Mouse (Mus musculus) liver, postnatal 0 days (tissue): Measurements from ENCODE around the gene Eif6. TPM values are rescaled to one million over a fixed set of nuclear protein-coding genes. Genes with fewer than 3 reads are reported as not detected.
"Not testable (repeated sequence)": the region's sequence is repeated elsewhere in the genome, so short reads cannot be mapped to it uniquely, and the experiment has no call there.

Experiments
- ATAC-seq: fragments of 200-750 bp; cut with Nextera tagmentation; 2 replicates; pipeline ENCODE4 v1.8.0; 2017; ENCODE audit warnings: mild to moderate bottlenecking, moderate library complexity
- DNase-seq: peaks from one replicate; pipeline ENCODE4 v3.0.0-alpha.2; 2016
- H3K27ac ChIP-seq: fragments of 300-500 bp; sonication (generic); 2 replicates; pipeline ENCODE4 v1.5.1; 2014; ENCODE audit warnings: antibody characterized with exemption, moderate library complexity, mild to moderate bottlenecking, low read depth
- H3K27me3 ChIP-seq: fragments of 300-500 bp; sonication (generic); 2 replicates; pipeline ENCODE4 v1.6.1; 2014; ENCODE audit warnings: low read length, control low read depth, mixed read lengths; ENCODE audit not compliant: insufficient read depth
- H3K36me3 ChIP-seq: fragments of 300-500 bp; sonication (generic); replicated peaks from 2 replicates; pipeline ENCODE4 v1.6.1; 2014; ENCODE audit warnings: mild to moderate bottlenecking, control low read depth, low read length, moderate library complexity, mixed read lengths; ENCODE audit not compliant: insufficient read depth
- H3K4me1 ChIP-seq: fragments of 300-500 bp; sonication (generic); 2 replicates; pipeline ENCODE4 v1.6.1; 2014; ENCODE audit warnings: antibody characterized with exemption, mild to moderate bottlenecking, control low read depth; ENCODE audit not compliant: insufficient read depth
- H3K4me2 ChIP-seq: fragments of 300-500 bp; sonication (generic); 2 replicates; pipeline ENCODE4 v1.6.1; 2014; ENCODE audit warnings: low read depth, mild to moderate bottlenecking, low read length, moderate library complexity, mixed read lengths
- H3K4me3 ChIP-seq: fragments of 300-500 bp; sonication (generic); 2 replicates; pipeline ENCODE4 v1.5.1; 2014; ENCODE audit warnings: low read depth, low read length
- H3K9ac ChIP-seq: fragments of 300-500 bp; sonication (generic); replicated peaks from 2 replicates; pipeline ENCODE4 v1.6.1; 2014; ENCODE audit warnings: mild to moderate bottlenecking, moderate library complexity
- H3K9me3 ChIP-seq: fragments of 300-500 bp; sonication (generic); 2 replicates; pipeline ENCODE4 v1.6.1; 2016; ENCODE audit warnings: mild to moderate bottlenecking, control low read depth, low read length, mixed read lengths
- CTCF ChIP-seq: sonication (generic); IDR thresholded peaks from 2 replicates; pipeline ENCODE4 v1.5.1; 2016; ENCODE audit warnings: antibody characterized with exemption, low read depth
- EP300 ChIP-seq: IDR thresholded peaks from 2 replicates; pipeline ENCODE4 v1.6.1; 2016; ENCODE audit warnings: antibody characterized with exemption, low read depth, mild to moderate bottlenecking
- WGBS: fragments of 180-500 bp; shearing (Covaris S2); extraction: QIAGEN DNeasy Blood & Tissue Kit; methylation state at CpG from one replicate; pipeline ENCODE4 v1.1.7; 2014; ENCODE audit not compliant: insufficient replicate concordance; 5-methylcytosine and 5-hydroxymethylcytosine counted together
- polyA plus RNA-seq: library from polyadenylated mRNA; unstranded; fragments of >200 nt; fragmentation: Nextera tagmentation; extraction: Ambion mirVana; gene quantifications from 2 replicates; pipeline ENCODE4 v1.2.1, GENCODE M21; 2015

Eif6 gene
- polyA plus RNA-seq, 1 experiment from 2014 or later = 130 TPM

GRCm38 (mm10) chr2:155849464-155849863 is 22.7 kb upstream of the Eif6 start:
- ATAC-seq (no peak), DNase-seq (no peak)
- WGBS = 47% methylated on average over 7 of the region's 7 CpGs
- no peaks in the 10 kb centered on the region for H3K9me3 ChIP-seq
- H3K36me3 ChIP-seq = peaks cover 24% of the 10 kb centered on the region
- no peaks in the 10 kb centered on the region for H3K27me3 ChIP-seq
- no peak overlapping the region for H3K27ac ChIP-seq
- no peak overlapping the region for H3K9ac ChIP-seq
- H3K4me2 ChIP-seq = no peak overlapping the region
- no peak for TF ChIP-seq CTCF
- TF ChIP-seq EP300 = no peak
- no peaks in the 10 kb centered on the region for H3K4me1 ChIP-seq
- H3K4me3 ChIP-seq = no peak overlapping the region

- TF ChIP-seq EP300 = no peak
- peak; percentile 97 for TF ChIP-seq CTCF
- peaks cover 24% of the 10 kb centered on the region for H3K36me3 ChIP-seq
Observed at GRCm38 (mm10) chr2:155848291-155848690, 21.6 kb upstream of the Eif6 start.

GRCm38 (mm10) chr2:155846930-155847329 is 20.2 kb upstream of the Eif6 start:
- no peak for ATAC-seq

More at GRCm38 (mm10) chr2:155848291-155848690, 21.6 kb upstream of the Eif6 start:
- 42% methylated on average over 6 of the region's 6 CpGs for WGBS
- H3K4me3 ChIP-seq = no peak overlapping the region
- H3K27me3 ChIP-seq = no peaks in the 10 kb centered on the region
- no peaks in the 10 kb centered on the region for H3K4me1 ChIP-seq
- peak; percentile 40; the same call in 1 of the 2 replicates for ATAC-seq
- DNase-seq = peak; percentile 82
- no peaks in the 10 kb centered on the region for H3K9me3 ChIP-seq
- H3K4me2 ChIP-seq = no peak overlapping the region
- H3K27ac ChIP-seq = no peak overlapping the region
- no peak overlapping the region for H3K9ac ChIP-seq

GRCm38 (mm10) chr2:155838961-155839360 is 12.2 kb upstream of the Eif6 start:
- Histone ChIP-seq H3K9ac (no peak overlapping the region), H3K4me1 (no peaks in the 10 kb centered on the region), H3K27me3 (no peaks in the 10 kb centered on the region), H3K4me2 (no peak overlapping the region), H3K9me3 (no peaks in the 10 kb centered on the region), H3K4me3 (no peak overlapping the region), H3K36me3 (no peaks in the 10 kb centered on the region), H3K27ac (no peak overlapping the region)
- WGBS = 73% methylated on average over 4 of the region's 4 CpGs
- no peak for DNase-seq
- TF ChIP-seq CTCF (no peak), EP300 (no peak)
- ATAC-seq = no peak

More at GRCm38 (mm10) chr2:155846930-155847329, 20.2 kb upstream of the Eif6 start:
- Histone ChIP-seq H3K27ac (no peak overlapping the region), H3K36me3 (peaks cover 24% of the 10 kb centered on the region), H3K4me3 (no peak overlapping the region), H3K4me2 (no peak overlapping the region), H3K9me3 (no peaks in the 10 kb centered on the region), H3K9ac (no peak overlapping the region), H3K27me3 (no peaks in the 10 kb centered on the region), H3K4me1 (no peaks in the 10 kb centered on the region)
- 81% methylated on average over 8 of the region's 8 CpGs for WGBS
- no peak for DNase-seq
- TF ChIP-seq EP300 = no peak
- no peak for TF ChIP-seq CTCF

DNA sequence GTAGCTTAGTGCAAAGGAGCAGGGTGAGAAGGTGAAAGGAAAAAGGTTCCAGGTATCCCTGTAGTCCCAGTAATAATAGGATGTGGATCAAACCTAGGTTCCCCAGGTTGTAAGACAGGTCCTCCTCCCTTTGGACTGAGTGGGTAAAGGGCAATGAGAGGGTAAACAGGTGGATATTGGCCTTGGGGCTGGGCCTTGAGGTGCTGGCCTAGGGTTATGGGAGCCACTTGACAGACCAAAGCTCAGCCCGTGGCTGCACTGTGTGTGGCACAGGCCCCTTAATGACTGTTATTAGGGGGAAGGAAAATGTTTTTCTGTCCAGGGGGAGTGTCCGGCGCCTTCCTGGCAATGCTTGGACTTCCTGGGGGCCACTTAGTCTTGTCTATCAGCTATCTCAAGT is 11.2 kb upstream of the Eif6 start:
- H3K9ac ChIP-seq = no peak overlapping the region
- no peaks in the 10 kb centered on the region for H3K27me3 ChIP-seq
- H3K4me3 ChIP-seq = no peak overlapping the region
- WGBS = 71% methylated on average over 3 of the region's 3 CpGs
- no peak for DNase-seq
- H3K9me3 ChIP-seq = no peaks in the 10 kb centered on the region
- no peak overlapping the region for H3K4me2 ChIP-seq
- H3K36me3 ChIP-seq = no peaks in the 10 kb centered on the region
- no peaks in the 10 kb centered on the region for H3K4me1 ChIP-seq
- H3K27ac ChIP-seq = no peak overlapping the region
- ATAC-seq = no peak
- TF ChIP-seq EP300 (no peak), CTCF (no peak)

- Histone ChIP-seq H3K27ac (no peak within 1 kb of the TSS), H3K4me2 (no peak within 1 kb of the TSS), H3K27me3 (no peaks in the 10 kb centered on the region), H3K9me3 (no peaks in the 10 kb centered on the region), H3K36me3 (no peaks in the 10 kb centered on the region), H3K4me1 (no peaks in the 10 kb centered on the region), H3K4me3 (no peak within 1 kb of the TSS), H3K9ac (no peak within 1 kb of the TSS)
- TF ChIP-seq CTCF (no peak), EP300 (no peak)
- DNase-seq = no peak
- 64% methylated on average over 9 of the region's 9 CpGs for WGBS
- ATAC-seq = no peak
Observed at GRCm38 (mm10) chr2:155834732-155835131, 8.0 kb upstream of the Eif6 start, which contains the start of gene Fam83c. Fam83c (minus strand) TSS chr2:155834854.

DNA sequence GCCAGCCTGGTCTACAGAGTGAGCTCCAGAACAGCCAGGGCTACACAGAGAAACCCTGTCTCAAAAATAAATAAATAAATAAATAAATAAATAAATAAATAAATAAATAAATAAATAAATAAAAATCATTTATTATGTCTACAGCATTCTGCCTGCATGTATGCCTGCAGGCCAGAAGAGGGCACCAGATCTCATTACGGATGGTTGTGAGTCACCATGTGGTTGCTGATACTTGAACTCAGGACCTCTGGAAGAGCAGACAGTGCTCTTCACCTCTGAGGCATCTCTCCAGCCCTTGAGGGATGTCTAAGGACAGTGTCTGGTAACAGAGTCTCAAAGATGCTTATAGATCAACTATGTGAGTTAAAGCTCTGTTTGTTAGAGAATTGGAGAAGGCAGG is 5.4 kb upstream of the Eif6 start:
- not testable (repeated sequence) for H3K4me1 ChIP-seq, H3K9me3 ChIP-seq, H3K27ac ChIP-seq, H3K9ac ChIP-seq, H3K27me3 ChIP-seq, H3K4me2 ChIP-seq, H3K4me3 ChIP-seq, DNase-seq, ATAC-seq, H3K36me3 ChIP-seq
- 63% methylated on average over 1 of the region's 1 CpGs for WGBS
- peak; percentile 50 for TF ChIP-seq CTCF
